Mouse (Mus musculus): Measurements from ENCODE around the gene Cadm2. TPM values are rescaled to one million over a fixed set of nuclear protein-coding genes. Genes with fewer than 3 reads are reported as not detected.

The Cadm2 gene
- polyA plus RNA-seq, 1 experiment from 2014 or later, result 4.1 TPM

GRCm38 (mm10) chr16:67124811-67125210, 495.9 kb downstream of the Cadm2 start:
- Histone ChIP-seq H3K27ac (no peak overlapping the region), H3K9ac (replicated peaks) (no peak overlapping the region), H3K4me2 (no peak overlapping the region), H3K4me3 (replicated peaks) (no peak overlapping the region), H3K27me3 (no peaks in the 10 kb centered on the region), H3K9me3 (no peaks in the 10 kb centered on the region), H3K36me3 (no peaks in the 10 kb centered on the region), H3K4me1 (replicated peaks) (no peaks in the 10 kb centered on the region)
- WGBS, result 76% methylated on average over 4 of the region's 4 CpGs
- no peak for ATAC-seq (ENCODE audit: insufficient number of reproducible peaks, insufficient read depth, low FRiP score, low TSS enrichment, low read depth)

- H3K27ac ChIP-seq, result no peak overlapping the region
- H3K36me3 ChIP-seq, result no peaks in the 10 kb centered on the region
- no peaks in the 10 kb centered on the region for H3K9me3 ChIP-seq
- no peaks in the 10 kb centered on the region for H3K4me1 ChIP-seq (replicated peaks)
- no peak for ATAC-seq (ENCODE audit: insufficient number of reproducible peaks, insufficient read depth, low FRiP score, low TSS enrichment, low read depth)
- H3K9ac ChIP-seq (replicated peaks), result no peak overlapping the region
- 74% methylated on average over 5 of the region's 5 CpGs for WGBS
- H3K4me3 ChIP-seq (replicated peaks), result no peak overlapping the region
- H3K4me2 ChIP-seq, result no peak overlapping the region
- H3K27me3 ChIP-seq, result no peaks in the 10 kb centered on the region
Observed at GRCm38 (mm10) chr16:67122532-67122931, 498.2 kb downstream of the Cadm2 start.

- ATAC-seq (ENCODE audit: insufficient number of reproducible peaks, insufficient read depth, low FRiP score, low TSS enrichment, low read depth), result no peak
- Histone ChIP-seq H3K27ac (no peak overlapping the region), H3K4me2 (no peak overlapping the region), H3K4me1 (replicated peaks) (no peaks in the 10 kb centered on the region), H3K9me3 (no peaks in the 10 kb centered on the region), H3K9ac (replicated peaks) (no peak overlapping the region), H3K4me3 (replicated peaks) (no peak overlapping the region), H3K36me3 (no peaks in the 10 kb centered on the region), H3K27me3 (no peaks in the 10 kb centered on the region)
- WGBS, result 73% methylated on average over 3 of the region's 3 CpGs
Observed at GRCm38 (mm10) chr16:67121781-67122180, 498.9 kb downstream of the Cadm2 start.

- Histone ChIP-seq H3K4me2 (no peak overlapping the region), H3K27ac (no peak overlapping the region), H3K4me3 (replicated peaks) (no peak overlapping the region), H3K27me3 (no peaks in the 10 kb centered on the region), H3K4me1 (replicated peaks) (no peaks in the 10 kb centered on the region), H3K9ac (replicated peaks) (no peak overlapping the region), H3K36me3 (no peaks in the 10 kb centered on the region), H3K9me3 (no peaks in the 10 kb centered on the region)
- ATAC-seq (ENCODE audit: insufficient number of reproducible peaks, insufficient read depth, low FRiP score, low TSS enrichment, low read depth), result no peak
- WGBS, result 90% methylated on average over 8 of the region's 8 CpGs
Observed at GRCm38 (mm10) chr16:67106478-67107061, 514.1 kb downstream of the Cadm2 start.

- H3K9me3 ChIP-seq, result no peaks in the 10 kb centered on the region
- no peak overlapping the region for H3K4me2 ChIP-seq
- ATAC-seq (ENCODE audit: insufficient number of reproducible peaks, insufficient read depth, low FRiP score, low TSS enrichment, low read depth), result no peak
- no peaks in the 10 kb centered on the region for H3K27me3 ChIP-seq
- 72% methylated on average over 6 of the region's 6 CpGs for WGBS
- H3K27ac ChIP-seq, result no peak overlapping the region
- no peak overlapping the region for H3K4me3 ChIP-seq (replicated peaks)
- H3K4me1 ChIP-seq (replicated peaks), result no peaks in the 10 kb centered on the region
- no peaks in the 10 kb centered on the region for H3K36me3 ChIP-seq
- no peak overlapping the region for H3K9ac ChIP-seq (replicated peaks)
Observed at GRCm38 (mm10) chr16:67096706-67097105, 524.0 kb downstream of the Cadm2 start.

- ATAC-seq (ENCODE audit: insufficient number of reproducible peaks, insufficient read depth, low FRiP score, low TSS enrichment, low read depth), result no peak
- no peaks in the 10 kb centered on the region for H3K27me3 ChIP-seq
- no peak overlapping the region for H3K9ac ChIP-seq (replicated peaks)
- no peaks in the 10 kb centered on the region for H3K36me3 ChIP-seq
- 88% methylated on average over 4 of the region's 4 CpGs for WGBS
- H3K27ac ChIP-seq, result no peak overlapping the region
- H3K4me1 ChIP-seq (replicated peaks), result no peaks in the 10 kb centered on the region
- H3K9me3 ChIP-seq, result no peaks in the 10 kb centered on the region
- no peak overlapping the region for H3K4me2 ChIP-seq
- no peak overlapping the region for H3K4me3 ChIP-seq (replicated peaks)
Observed at GRCm38 (mm10) chr16:67095916-67096315, 524.8 kb downstream of the Cadm2 start.

- Histone ChIP-seq H3K4me1 (replicated peaks) (no peaks in the 10 kb centered on the region), H3K9ac (replicated peaks) (no peak overlapping the region), H3K27me3 (no peaks in the 10 kb centered on the region), H3K4me2 (no peak overlapping the region), H3K4me3 (replicated peaks) (no peak overlapping the region), H3K36me3 (no peaks in the 10 kb centered on the region), H3K9me3 (no peaks in the 10 kb centered on the region), H3K27ac (no peak overlapping the region)
- 71% methylated on average over 3 of the region's 3 CpGs for WGBS
- no peak for ATAC-seq (ENCODE audit: insufficient number of reproducible peaks, insufficient read depth, low FRiP score, low TSS enrichment, low read depth)
Observed at GRCm38 (mm10) chr16:67089747-67090146, 531.0 kb downstream of the Cadm2 start.

- no peak overlapping the region for H3K9ac ChIP-seq (replicated peaks)
- H3K4me3 ChIP-seq (replicated peaks), result no peak overlapping the region
- no peak overlapping the region for H3K27ac ChIP-seq
- H3K36me3 ChIP-seq, result no peaks in the 10 kb centered on the region
- 65% methylated on average over 2 of the region's 2 CpGs for WGBS
- H3K27me3 ChIP-seq, result no peaks in the 10 kb centered on the region
- no peak overlapping the region for H3K4me2 ChIP-seq
- H3K4me1 ChIP-seq (replicated peaks), result no peaks in the 10 kb centered on the region
- H3K9me3 ChIP-seq, result no peaks in the 10 kb centered on the region
- no peak for ATAC-seq (ENCODE audit: insufficient number of reproducible peaks, insufficient read depth, low FRiP score, low TSS enrichment, low read depth)
Observed at GRCm38 (mm10) chr16:67079318-67079717, 541.4 kb downstream of the Cadm2 start.

GRCm38 (mm10) chr16:67076169-67076895, 544.4 kb downstream of the Cadm2 start:
- no peaks in the 10 kb centered on the region for H3K27me3 ChIP-seq
- no peak for ATAC-seq (ENCODE audit: insufficient number of reproducible peaks, insufficient read depth, low FRiP score, low TSS enrichment, low read depth)
- no peaks in the 10 kb centered on the region for H3K36me3 ChIP-seq
- H3K9ac ChIP-seq (replicated peaks), result no peak overlapping the region
- H3K4me3 ChIP-seq (replicated peaks), result no peak overlapping the region
- 84% methylated on average over 7 of the region's 7 CpGs for WGBS
- H3K4me2 ChIP-seq, result no peak overlapping the region
- no peaks in the 10 kb centered on the region for H3K4me1 ChIP-seq (replicated peaks)
- no peaks in the 10 kb centered on the region for H3K9me3 ChIP-seq
- H3K27ac ChIP-seq, result no peak overlapping the region

- H3K27me3 ChIP-seq, result no peaks in the 10 kb centered on the region
- no peak overlapping the region for H3K9ac ChIP-seq (replicated peaks)
- H3K27ac ChIP-seq, result no peak overlapping the region
- H3K4me3 ChIP-seq (replicated peaks), result no peak overlapping the region
- no peak overlapping the region for H3K4me2 ChIP-seq
- no peak for ATAC-seq (ENCODE audit: insufficient number of reproducible peaks, insufficient read depth, low FRiP score, low TSS enrichment, low read depth)
- no peaks in the 10 kb centered on the region for H3K36me3 ChIP-seq
- H3K4me1 ChIP-seq (replicated peaks), result no peaks in the 10 kb centered on the region
- no peaks in the 10 kb centered on the region for H3K9me3 ChIP-seq
- WGBS, result 58% methylated on average over 1 of the region's 1 CpGs
Observed at GRCm38 (mm10) chr16:67068461-67068860, 552.2 kb downstream of the Cadm2 start.

GRCm38 (mm10) chr16:67030918-67031317, 589.8 kb downstream of the Cadm2 start:
- H3K4me3 ChIP-seq (replicated peaks), result no peak overlapping the region
- no peaks in the 10 kb centered on the region for H3K9me3 ChIP-seq
- 69% methylated on average over 5 of the region's 5 CpGs for WGBS
- H3K4me2 ChIP-seq, result no peak overlapping the region
- ATAC-seq (ENCODE audit: insufficient number of reproducible peaks, insufficient read depth, low FRiP score, low TSS enrichment, low read depth), result no peak
- no peaks in the 10 kb centered on the region for H3K27me3 ChIP-seq
- no peaks in the 10 kb centered on the region for H3K4me1 ChIP-seq (replicated peaks)
- no peaks in the 10 kb centered on the region for H3K36me3 ChIP-seq
- no peak overlapping the region for H3K9ac ChIP-seq (replicated peaks)
- no peak overlapping the region for H3K27ac ChIP-seq

- no peaks in the 10 kb centered on the region for H3K9me3 ChIP-seq
- WGBS, result 80% methylated on average over 1 of the region's 1 CpGs
- no peak overlapping the region for H3K4me3 ChIP-seq (replicated peaks)
- H3K36me3 ChIP-seq, result no peaks in the 10 kb centered on the region
- ATAC-seq (ENCODE audit: insufficient number of reproducible peaks, insufficient read depth, low FRiP score, low TSS enrichment, low read depth), result no peak
- no peak overlapping the region for H3K4me2 ChIP-seq
- no peak overlapping the region for H3K9ac ChIP-seq (replicated peaks)
- no peaks in the 10 kb centered on the region for H3K27me3 ChIP-seq
- no peaks in the 10 kb centered on the region for H3K4me1 ChIP-seq (replicated peaks)
- no peak overlapping the region for H3K27ac ChIP-seq
Observed at GRCm38 (mm10) chr16:67019856-67020255, 600.9 kb downstream of the Cadm2 start.

Data from limb, embryonic 12.5 days (tissue).